Mouse (Mus musculus): ENCODE measurements around the gene Cntd1. TPM values are rescaled to one million over a fixed set of nuclear protein-coding genes. Genes with fewer than 3 reads are reported as not detected.

Gene Cntd1
- polyA plus RNA-seq, 1 experiment from 2014 or later = 1.3 TPM

DNA sequence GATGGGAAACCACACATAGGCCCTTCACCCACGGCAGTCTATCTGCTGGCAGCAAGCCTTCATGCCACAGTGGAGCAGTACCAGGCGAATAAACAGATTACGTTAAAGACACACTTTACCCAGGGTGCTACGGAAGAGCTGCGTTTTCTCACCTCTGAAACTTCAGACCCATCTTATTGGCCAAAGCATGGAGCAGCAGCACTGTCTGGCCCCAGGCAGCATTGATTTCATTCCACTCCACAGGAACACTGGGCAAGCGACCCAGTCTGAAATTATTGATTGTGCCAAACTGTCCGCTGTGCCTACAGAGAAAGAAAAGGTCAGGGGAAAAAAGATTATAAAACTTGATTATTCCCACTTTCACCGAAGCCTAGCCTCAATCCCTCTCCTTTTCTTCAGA is 12.4 kb downstream of the Cntd1 start:
- H3K4me1 ChIP-seq (replicated peaks; ENCODE audit: control insufficient read depth, insufficient read depth, low read length) = no peaks in the 10 kb centered on the region
- no peaks in the 10 kb centered on the region for H3K27me3 ChIP-seq (ENCODE audit: control insufficient read depth, insufficient read depth, low read length)
- no peak overlapping the region for H3K27ac ChIP-seq (ENCODE audit: low read depth, low read length)
- no peaks in the 10 kb centered on the region for H3K9me3 ChIP-seq (ENCODE audit: control insufficient read depth, low read length)
- no peak overlapping the region for H3K4me3 ChIP-seq (ENCODE audit: low read depth, low read length)
- no peak for DNase-seq (ENCODE audit: low spot score)
- H3K36me3 ChIP-seq (ENCODE audit: control insufficient read depth, insufficient read depth, low read length) = peaks cover 7% of the 10 kb centered on the region
- H3K9ac ChIP-seq (ENCODE audit: low read depth, low read length) = no peak overlapping the region
- 96% methylated on average over 8 of the region's 8 CpGs for WGBS
- no peak for ATAC-seq (ENCODE audit: low FRiP score)
- H3K4me2 ChIP-seq (replicated peaks; ENCODE audit: low read depth, low read length) = no peak overlapping the region

DNA sequence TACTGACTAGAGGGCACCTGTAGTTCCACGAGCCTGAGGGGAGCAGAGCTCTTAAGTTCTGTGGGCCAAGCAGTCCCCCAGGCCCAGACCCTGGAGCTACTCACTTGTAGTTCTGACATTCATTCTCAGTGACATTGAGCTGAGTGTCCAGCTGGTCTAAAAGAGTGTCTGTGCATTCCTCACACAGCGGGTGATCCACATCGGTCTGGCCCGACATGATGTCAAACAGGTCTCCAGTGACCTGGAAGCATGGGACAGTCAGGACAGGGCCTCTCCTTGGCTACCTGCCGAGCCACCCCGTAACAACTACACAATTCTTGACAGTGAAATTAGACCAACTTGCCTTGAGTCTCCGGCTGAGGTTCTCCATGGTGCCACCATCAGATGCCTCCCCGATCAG is 16.4 kb downstream of the Cntd1 start:
- no peaks in the 10 kb centered on the region for H3K27me3 ChIP-seq (ENCODE audit: control insufficient read depth, insufficient read depth, low read length)
- H3K4me1 ChIP-seq (replicated peaks; ENCODE audit: control insufficient read depth, insufficient read depth, low read length) = no peaks in the 10 kb centered on the region
- 87% methylated on average over 8 of the region's 8 CpGs for WGBS
- no peak overlapping the region for H3K9ac ChIP-seq (ENCODE audit: low read depth, low read length)
- no peaks in the 10 kb centered on the region for H3K9me3 ChIP-seq (ENCODE audit: control insufficient read depth, low read length)
- ATAC-seq (ENCODE audit: low FRiP score) = no peak
- no peak for DNase-seq (ENCODE audit: low spot score)
- H3K4me2 ChIP-seq (replicated peaks; ENCODE audit: low read depth, low read length) = no peak overlapping the region
- peaks cover 5% of the 10 kb centered on the region for H3K36me3 ChIP-seq (ENCODE audit: control insufficient read depth, insufficient read depth, low read length)
- no peak overlapping the region for H3K27ac ChIP-seq (ENCODE audit: low read depth, low read length)
- no peak overlapping the region for H3K4me3 ChIP-seq (ENCODE audit: low read depth, low read length)

DNA sequence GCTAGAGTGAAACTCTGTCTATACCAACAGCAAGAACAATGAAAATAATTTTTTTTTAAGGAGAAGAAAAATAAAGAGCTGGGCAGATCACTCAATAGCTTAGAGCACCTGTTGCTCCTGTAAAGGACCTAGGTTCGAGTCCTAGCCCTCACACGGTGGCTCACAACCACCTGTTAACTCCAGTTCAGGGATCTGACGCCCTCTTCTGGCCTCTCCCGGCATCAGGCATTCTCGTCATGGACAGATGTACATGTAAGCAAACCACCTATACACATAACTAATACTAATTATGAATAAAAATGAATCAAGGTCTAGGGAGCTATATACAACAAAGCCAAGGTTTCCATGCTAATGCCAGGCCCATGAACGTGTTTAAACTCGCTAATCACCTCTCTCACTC is 22.1 kb downstream of the Cntd1 start:
- peaks cover 8% of the 10 kb centered on the region for H3K4me1 ChIP-seq (replicated peaks; ENCODE audit: control insufficient read depth, insufficient read depth, low read length)
- peak overlapping the region; percentile 88; the same call in 1 of the 2 replicates for H3K9ac ChIP-seq (ENCODE audit: low read depth, low read length)
- no peaks in the 10 kb centered on the region for H3K9me3 ChIP-seq (ENCODE audit: control insufficient read depth, low read length)
- H3K4me3 ChIP-seq (ENCODE audit: low read depth, low read length) = peak overlapping the region; percentile 92; the same call in 1 of the 2 replicates
- no peak overlapping the region for H3K27ac ChIP-seq (ENCODE audit: low read depth, low read length)
- no peaks in the 10 kb centered on the region for H3K27me3 ChIP-seq (ENCODE audit: control insufficient read depth, insufficient read depth, low read length)
- H3K4me2 ChIP-seq (replicated peaks; ENCODE audit: low read depth, low read length) = peak overlapping the region; percentile 94
- WGBS = 73% methylated on average over 7 of the region's 7 CpGs
- ATAC-seq (ENCODE audit: low FRiP score) = no peak
- no peak for DNase-seq (ENCODE audit: low spot score)
- H3K36me3 ChIP-seq (ENCODE audit: control insufficient read depth, insufficient read depth, low read length) = no peaks in the 10 kb centered on the region

DNA sequence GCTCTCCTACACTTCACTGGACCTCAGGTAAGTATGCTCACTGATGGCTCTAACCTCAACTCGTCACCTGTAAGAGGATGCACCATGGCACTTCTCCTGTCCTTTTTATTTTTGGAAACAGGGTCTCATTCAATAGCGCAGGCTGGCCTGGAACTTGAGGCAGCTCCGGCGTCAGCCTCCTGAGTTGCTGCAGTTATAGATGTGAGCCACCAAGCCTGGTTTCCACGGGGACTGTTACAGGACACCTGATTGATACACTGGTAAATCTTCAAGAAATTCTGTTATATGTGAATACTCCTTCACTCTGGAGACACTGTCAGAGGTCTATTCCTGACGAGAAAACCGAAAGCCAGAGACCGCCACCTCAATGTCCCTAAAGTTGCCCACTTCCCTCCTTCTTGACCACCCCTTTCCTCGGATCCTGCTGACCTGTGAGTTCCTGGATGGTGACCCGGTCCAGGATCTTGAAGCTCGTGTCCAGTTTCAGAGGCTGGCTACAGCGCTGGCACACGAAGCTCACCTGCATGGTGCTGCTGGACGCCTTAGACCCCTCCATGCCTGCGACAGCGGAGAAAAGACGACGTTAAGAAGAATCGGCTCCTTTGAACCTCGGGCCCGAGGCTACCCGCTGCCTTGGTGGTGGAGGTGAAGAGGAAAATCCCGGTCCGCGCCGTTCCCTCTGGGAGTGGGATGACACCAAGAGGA is 22.6 kb downstream of the Cntd1 start:
- DNase-seq (ENCODE audit: low spot score) = no peak
- H3K27ac ChIP-seq (ENCODE audit: low read depth, low read length) = 0 out of 2 replicates have a peak overlapping the region, but pooled peaks have one; percentile 58

DNA sequence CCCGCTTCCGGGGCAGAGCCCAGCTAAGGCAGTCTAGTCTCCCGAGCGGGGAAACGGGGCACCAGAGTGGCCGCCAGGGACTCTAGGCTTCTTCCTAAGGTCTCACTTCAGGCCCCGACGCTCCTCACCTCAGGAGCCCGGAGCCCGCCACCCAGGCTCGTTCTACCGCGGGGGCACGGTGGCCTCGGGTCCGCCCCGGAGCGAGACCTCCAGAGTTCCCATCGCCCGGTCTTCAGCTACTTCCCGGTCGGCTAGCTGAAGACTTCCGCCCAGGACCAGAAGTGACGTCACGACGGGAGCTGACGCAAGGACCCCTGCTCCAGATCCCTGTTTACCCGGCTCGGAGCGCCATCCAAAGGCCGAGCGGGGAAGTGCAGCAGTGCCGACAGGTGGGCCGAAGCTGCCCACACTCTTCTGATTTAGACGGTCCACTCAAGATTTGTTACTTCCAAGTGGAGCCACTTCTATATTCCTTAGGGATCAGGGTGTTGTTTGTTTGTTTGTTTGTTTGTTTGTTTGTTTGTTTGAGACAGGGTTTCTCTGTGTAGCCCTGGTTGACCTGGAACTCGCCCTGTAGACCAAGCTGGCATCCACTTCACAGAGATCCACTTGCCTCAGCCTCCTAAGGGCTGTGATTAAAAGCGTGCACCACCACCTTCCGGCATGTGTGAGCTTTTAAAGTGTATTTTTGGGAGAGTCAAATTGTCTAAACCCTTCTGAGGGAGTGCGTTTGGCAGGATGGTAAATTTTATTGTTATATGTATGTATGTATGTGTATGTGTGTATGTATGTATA is 23.4 kb downstream of the Cntd1 start, which contains the start of gene Becn1:
TSS of gene Becn1 (minus strand) at position 283 of the 795 bp plus-strand sequence.
- WGBS = 8% methylated on average over 39 of the region's 39 CpGs
- DNase-seq (ENCODE audit: low spot score) (peak; percentile 99), ATAC-seq (ENCODE audit: low FRiP score) (peak; percentile 81)
- no peaks in the 10 kb centered on the region for H3K27me3 ChIP-seq (ENCODE audit: control insufficient read depth, insufficient read depth, low read length)
- peak within 1 kb of the TSS; percentile 88 for H3K9ac ChIP-seq (ENCODE audit: low read depth, low read length)
- no peaks in the 10 kb centered on the region for H3K36me3 ChIP-seq (ENCODE audit: control insufficient read depth, insufficient read depth, low read length)
- peak within 1 kb of the TSS; percentile 94 for H3K4me2 ChIP-seq (replicated peaks; ENCODE audit: low read depth, low read length)
- H3K27ac ChIP-seq (ENCODE audit: low read depth, low read length) = peak within 1 kb of the TSS; percentile 58; the same call in 1 of the 2 replicates
- peaks cover 8% of the 10 kb centered on the region for H3K4me1 ChIP-seq (replicated peaks; ENCODE audit: control insufficient read depth, insufficient read depth, low read length)
- H3K4me3 ChIP-seq (ENCODE audit: low read depth, low read length) = peak within 1 kb of the TSS; percentile 92
- H3K9me3 ChIP-seq (ENCODE audit: control insufficient read depth, low read length) = no peaks in the 10 kb centered on the region

More for the DNA sequence above, 22.6 kb downstream of the Cntd1 start:
- 16% methylated on average over 26 of the region's 26 CpGs for WGBS
- Histone ChIP-seq H3K4me2 (replicated peaks; ENCODE audit: low read depth, low read length) (peak overlapping the region; percentile 94), H3K9me3 (ENCODE audit: control insufficient read depth, low read length) (no peaks in the 10 kb centered on the region), H3K9ac (ENCODE audit: low read depth, low read length) (peak overlapping the region; percentile 88), H3K27me3 (ENCODE audit: control insufficient read depth, insufficient read depth, low read length) (no peaks in the 10 kb centered on the region), H3K36me3 (ENCODE audit: control insufficient read depth, insufficient read depth, low read length) (no peaks in the 10 kb centered on the region), H3K4me3 (ENCODE audit: low read depth, low read length) (peak overlapping the region; percentile 92), H3K4me1 (replicated peaks; ENCODE audit: control insufficient read depth, insufficient read depth, low read length) (peaks cover 8% of the 10 kb centered on the region)
- ATAC-seq (ENCODE audit: low FRiP score) = peak; percentile 35

DNA sequence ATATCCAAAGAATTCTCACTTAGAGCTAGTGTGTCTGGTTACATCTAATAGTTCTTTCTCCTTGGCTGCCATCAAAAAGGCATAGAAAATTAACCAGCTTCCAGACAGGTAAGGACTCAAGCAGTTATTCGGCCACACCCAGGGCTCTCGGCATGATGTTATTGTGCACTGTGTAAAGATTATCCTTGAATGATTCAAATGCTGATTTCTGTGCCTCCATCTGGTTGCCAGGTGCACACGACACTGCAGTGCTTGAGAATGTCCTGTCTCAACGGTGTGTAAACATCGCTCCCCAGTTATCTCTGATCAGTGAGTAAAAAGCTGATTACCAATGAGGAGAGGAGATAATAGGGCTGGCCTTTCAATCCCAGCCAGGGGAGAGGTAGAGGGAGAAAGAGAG is 28.9 kb downstream of the Cntd1 start:
- Histone ChIP-seq H3K4me3 (ENCODE audit: low read depth, low read length) (no peak overlapping the region), H3K27ac (ENCODE audit: low read depth, low read length) (no peak overlapping the region), H3K9ac (ENCODE audit: low read depth, low read length) (no peak overlapping the region), H3K36me3 (ENCODE audit: control insufficient read depth, insufficient read depth, low read length) (no peaks in the 10 kb centered on the region), H3K27me3 (ENCODE audit: control insufficient read depth, insufficient read depth, low read length) (no peaks in the 10 kb centered on the region), H3K9me3 (ENCODE audit: control insufficient read depth, low read length) (no peaks in the 10 kb centered on the region), H3K4me1 (replicated peaks; ENCODE audit: control insufficient read depth, insufficient read depth, low read length) (no peaks in the 10 kb centered on the region), H3K4me2 (replicated peaks; ENCODE audit: low read depth, low read length) (no peak overlapping the region)
- no peak for ATAC-seq (ENCODE audit: low FRiP score)
- DNase-seq (ENCODE audit: low spot score) = no peak
- 41% methylated on average over 5 of the region's 5 CpGs for WGBS

DNA sequence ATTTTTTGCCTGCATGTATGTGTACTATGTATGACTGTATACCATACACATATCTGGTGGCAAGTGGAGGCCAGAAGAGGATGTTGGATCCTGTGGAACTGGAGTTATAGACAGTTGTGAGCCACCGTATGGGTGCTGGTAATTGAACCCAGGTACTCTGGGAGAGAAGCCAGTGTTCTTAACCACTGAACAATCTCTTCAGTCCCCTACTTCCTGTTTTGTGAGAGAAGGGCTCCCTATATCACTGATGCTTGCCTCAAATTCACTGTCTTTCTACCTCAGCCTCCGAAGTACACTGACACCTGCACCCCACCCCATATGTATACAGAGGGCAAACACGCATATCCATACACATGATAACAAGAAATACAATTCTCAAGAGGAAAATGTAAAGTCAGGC is 32.3 kb downstream of the Cntd1 start:
- no peak for DNase-seq (ENCODE audit: low spot score)
- no peak overlapping the region for H3K27ac ChIP-seq (ENCODE audit: low read depth, low read length)
- H3K9me3 ChIP-seq (ENCODE audit: control insufficient read depth, low read length) = no peaks in the 10 kb centered on the region
- no peaks in the 10 kb centered on the region for H3K4me1 ChIP-seq (replicated peaks; ENCODE audit: control insufficient read depth, insufficient read depth, low read length)
- H3K9ac ChIP-seq (ENCODE audit: low read depth, low read length) = no peak overlapping the region
- H3K27me3 ChIP-seq (ENCODE audit: control insufficient read depth, insufficient read depth, low read length) = no peaks in the 10 kb centered on the region
- no peaks in the 10 kb centered on the region for H3K36me3 ChIP-seq (ENCODE audit: control insufficient read depth, insufficient read depth, low read length)
- WGBS = 92% methylated on average over 3 of the region's 3 CpGs
- H3K4me3 ChIP-seq (ENCODE audit: low read depth, low read length) = no peak overlapping the region
- no peak for ATAC-seq (ENCODE audit: low FRiP score)
- H3K4me2 ChIP-seq (replicated peaks; ENCODE audit: low read depth, low read length) = no peak overlapping the region

DNA sequence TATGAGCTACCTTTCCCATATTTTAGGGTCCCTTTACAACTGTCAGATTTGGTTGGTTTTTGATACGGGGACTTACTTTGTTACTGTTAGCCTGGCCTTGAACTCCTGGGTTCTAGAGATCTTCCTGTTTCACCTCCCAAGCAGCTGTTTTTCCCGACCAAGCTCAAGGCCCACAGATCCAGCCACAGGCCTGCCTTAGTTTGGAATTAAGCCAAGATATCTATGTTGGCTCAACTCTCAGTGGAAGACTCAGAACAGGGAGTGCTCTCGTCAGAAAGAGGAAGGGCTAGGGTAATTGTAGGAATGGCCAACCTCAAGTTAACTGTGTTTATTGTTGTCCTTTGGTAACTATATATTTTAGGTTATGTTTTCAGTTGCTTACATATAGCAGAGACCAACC is 33.3 kb downstream of the Cntd1 start:
- H3K4me3 ChIP-seq (ENCODE audit: low read depth, low read length) = no peak overlapping the region
- no peaks in the 10 kb centered on the region for H3K4me1 ChIP-seq (replicated peaks; ENCODE audit: control insufficient read depth, insufficient read depth, low read length)
- no peaks in the 10 kb centered on the region for H3K36me3 ChIP-seq (ENCODE audit: control insufficient read depth, insufficient read depth, low read length)
- whole genome bisulfite sequencing = 73% methylated on average over 3 of the region's 3 CpGs
- H3K27ac ChIP-seq (ENCODE audit: low read depth, low read length) = no peak overlapping the region
- DNase-seq (ENCODE audit: low spot score) (no peak), ATAC-seq (ENCODE audit: low FRiP score) (no peak)
- H3K27me3 ChIP-seq (ENCODE audit: control insufficient read depth, insufficient read depth, low read length) = no peaks in the 10 kb centered on the region
- H3K9me3 ChIP-seq (ENCODE audit: control insufficient read depth, low read length) = no peaks in the 10 kb centered on the region
- no peak overlapping the region for H3K9ac ChIP-seq (ENCODE audit: low read depth, low read length)
- no peak overlapping the region for H3K4me2 ChIP-seq (replicated peaks; ENCODE audit: low read depth, low read length)
